Mouse (Mus musculus): Measurements from ENCODE around the gene Emg1.

DNA sequence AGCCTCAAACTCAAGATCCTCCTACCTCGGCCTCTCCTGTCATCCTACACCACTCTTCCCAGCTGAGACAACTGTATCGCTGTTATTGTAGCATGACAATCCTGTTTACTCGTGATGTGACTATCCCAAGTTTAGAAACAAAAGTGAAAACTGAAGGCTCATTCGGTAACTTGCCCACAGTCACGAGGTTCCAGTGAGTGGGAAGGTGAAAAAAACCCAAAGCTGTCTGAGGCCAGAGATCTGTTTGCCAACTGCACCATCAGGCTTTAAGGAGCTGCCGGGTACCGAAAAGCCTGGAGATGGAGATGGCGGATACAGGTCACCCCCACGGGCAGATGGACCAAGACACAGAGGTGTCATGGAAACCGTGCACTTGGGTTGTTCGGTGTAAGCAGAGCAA, 25.1 kb upstream of the Emg1 start:
- TF ChIP-seq CTCF (IDR thresholded peaks at IDR 0.05; ENCODE audit: low read depth, low read length) (no peak), POLR2A (IDR thresholded peaks at IDR 0.05; ENCODE audit: insufficient read depth, low read length) (no peak)

Measured in ES-Bruce4 (cell line).